Mouse (Mus musculus): ENCODE results near the gene Map1s. TPM values are rescaled to one million over a fixed set of nuclear protein-coding genes. Genes with fewer than 3 reads are reported as not detected.
A peak's percentile ranks its signal among the peaks of the same experiment; 100 is the strongest.

Map1s gene
- polyA plus RNA-seq, 1 experiment from 2014 or later = 13.8 TPM

- Histone ChIP-seq H3K4me2 (replicated peaks; ENCODE audit: low read depth) (peak overlapping the region; percentile 59), H3K9me3 (ENCODE audit: control insufficient read depth) (no peaks in the 10 kb centered on the region), H3K36me3 (ENCODE audit: control insufficient read depth, insufficient read depth) (peaks cover 8% of the 10 kb centered on the region; the same call in 1 of the 2 replicates), H3K4me1 (replicated peaks; ENCODE audit: control insufficient read depth, insufficient read depth, low read length) (peaks cover 5% of the 10 kb centered on the region), H3K27me3 (replicated peaks; ENCODE audit: control insufficient read depth, insufficient read depth, low read length) (peaks cover 14% of the 10 kb centered on the region), H3K9ac (ENCODE audit: low read depth, low read length) (no peak overlapping the region), H3K4me3 (ENCODE audit: low read depth, low read length) (0 out of 2 replicates have a peak overlapping the region, but pooled peaks have one; percentile 18), H3K27ac (ENCODE audit: low read depth, low read length) (no peak overlapping the region)
- no peak for ATAC-seq
- WGBS = 24% methylated on average over 40 of the region's 40 CpGs
- TF ChIP-seq CTCF (IDR thresholded peaks at IDR 0.05; ENCODE audit: low read depth) = peak; percentile 43
Measured at GRCm38 (mm10) chr8:70868559-70869198, 37.1 kb upstream of the Map1s start.

GRCm38 (mm10) chr8:70869199-70869571 is 36.5 kb upstream of the Map1s start:
- peaks cover 5% of the 10 kb centered on the region for H3K4me1 ChIP-seq (replicated peaks; ENCODE audit: control insufficient read depth, insufficient read depth, low read length)
- peak overlapping the region; percentile 59 for H3K4me2 ChIP-seq (replicated peaks; ENCODE audit: low read depth)
- no peak overlapping the region for H3K27ac ChIP-seq (ENCODE audit: low read depth, low read length)
- no peak overlapping the region for H3K9ac ChIP-seq (ENCODE audit: low read depth, low read length)
- TF ChIP-seq CTCF (IDR thresholded peaks at IDR 0.05; ENCODE audit: low read depth) = no peak
- H3K9me3 ChIP-seq (ENCODE audit: control insufficient read depth) = no peaks in the 10 kb centered on the region
- peaks cover 8% of the 10 kb centered on the region; the same call in 1 of the 2 replicates for H3K36me3 ChIP-seq (ENCODE audit: control insufficient read depth, insufficient read depth)
- H3K27me3 ChIP-seq (replicated peaks; ENCODE audit: control insufficient read depth, insufficient read depth, low read length) = peaks cover 9% of the 10 kb centered on the region
- no peak for ATAC-seq
- H3K4me3 ChIP-seq (ENCODE audit: low read depth, low read length) = no peak overlapping the region
- 46% methylated on average over 5 of the region's 5 CpGs for WGBS

- Histone ChIP-seq H3K4me3 (ENCODE audit: low read depth, low read length) (no peak overlapping the region), H3K4me2 (replicated peaks; ENCODE audit: low read depth) (peak overlapping the region; percentile 59; the same call in 1 of the 2 replicates), H3K27ac (ENCODE audit: low read depth, low read length) (no peak overlapping the region), H3K27me3 (replicated peaks; ENCODE audit: control insufficient read depth, insufficient read depth, low read length) (peaks cover 5% of the 10 kb centered on the region), H3K36me3 (ENCODE audit: control insufficient read depth, insufficient read depth) (peaks cover 8% of the 10 kb centered on the region; the same call in 1 of the 2 replicates), H3K9ac (ENCODE audit: low read depth, low read length) (no peak overlapping the region), H3K9me3 (ENCODE audit: control insufficient read depth) (no peaks in the 10 kb centered on the region), H3K4me1 (replicated peaks; ENCODE audit: control insufficient read depth, insufficient read depth, low read length) (peaks cover 5% of the 10 kb centered on the region)
- 0 out of 2 replicates have a peak, but pooled peaks have one; percentile 5 for ATAC-seq
- TF ChIP-seq CTCF (IDR thresholded peaks at IDR 0.05; ENCODE audit: low read depth) = peak; percentile 98
- WGBS = 50% methylated on average over 16 of the region's 16 CpGs
Measured at GRCm38 (mm10) chr8:70869601-70870041, 36.1 kb upstream of the Map1s start.

- H3K4me3 ChIP-seq (ENCODE audit: low read depth, low read length) = no peak overlapping the region
- H3K36me3 ChIP-seq (ENCODE audit: control insufficient read depth, insufficient read depth) = peaks cover 8% of the 10 kb centered on the region; the same call in 1 of the 2 replicates
- no peak overlapping the region for H3K4me2 ChIP-seq (replicated peaks; ENCODE audit: low read depth)
- H3K9ac ChIP-seq (ENCODE audit: low read depth, low read length) = no peak overlapping the region
- no peaks in the 10 kb centered on the region; the same call in 1 of the 2 replicates for H3K4me1 ChIP-seq (replicated peaks; ENCODE audit: control insufficient read depth, insufficient read depth, low read length)
- no peak for ATAC-seq
- 87% methylated on average over 5 of the region's 5 CpGs for WGBS
- no peak for TF ChIP-seq CTCF (IDR thresholded peaks at IDR 0.05; ENCODE audit: low read depth)
- H3K27ac ChIP-seq (ENCODE audit: low read depth, low read length) = no peak overlapping the region
- no peaks in the 10 kb centered on the region for H3K27me3 ChIP-seq (replicated peaks; ENCODE audit: control insufficient read depth, insufficient read depth, low read length)
- no peaks in the 10 kb centered on the region for H3K9me3 ChIP-seq (ENCODE audit: control insufficient read depth)
Measured at GRCm38 (mm10) chr8:70871195-70871807, 34.4 kb upstream of the Map1s start.

GRCm38 (mm10) chr8:70872643-70873363 is 32.9 kb upstream of the Map1s start:
- peak overlapping the region; percentile 89 for H3K4me2 ChIP-seq (replicated peaks; ENCODE audit: low read depth)
- no peaks in the 10 kb centered on the region for H3K9me3 ChIP-seq (ENCODE audit: control insufficient read depth)
- ATAC-seq = no peak
- WGBS = 3% methylated on average over 31 of the region's 31 CpGs
- H3K4me1 ChIP-seq (replicated peaks; ENCODE audit: control insufficient read depth, insufficient read depth, low read length) = no peaks in the 10 kb centered on the region; the same call in 1 of the 2 replicates
- no peak for TF ChIP-seq CTCF (IDR thresholded peaks at IDR 0.05; ENCODE audit: low read depth)
- H3K27me3 ChIP-seq (replicated peaks; ENCODE audit: control insufficient read depth, insufficient read depth, low read length) = no peaks in the 10 kb centered on the region
- H3K36me3 ChIP-seq (ENCODE audit: control insufficient read depth, insufficient read depth) = peaks cover 4% of the 10 kb centered on the region; the same call in 1 of the 2 replicates
- peak overlapping the region; percentile 61 for H3K4me3 ChIP-seq (ENCODE audit: low read depth, low read length)
- peak overlapping the region; percentile 21; the same call in 1 of the 2 replicates for H3K27ac ChIP-seq (ENCODE audit: low read depth, low read length)
- peak overlapping the region; percentile 57 for H3K9ac ChIP-seq (ENCODE audit: low read depth, low read length)
